ENCODE assay signal across 13 mouse cellular contexts in the genomic region with DNA sequence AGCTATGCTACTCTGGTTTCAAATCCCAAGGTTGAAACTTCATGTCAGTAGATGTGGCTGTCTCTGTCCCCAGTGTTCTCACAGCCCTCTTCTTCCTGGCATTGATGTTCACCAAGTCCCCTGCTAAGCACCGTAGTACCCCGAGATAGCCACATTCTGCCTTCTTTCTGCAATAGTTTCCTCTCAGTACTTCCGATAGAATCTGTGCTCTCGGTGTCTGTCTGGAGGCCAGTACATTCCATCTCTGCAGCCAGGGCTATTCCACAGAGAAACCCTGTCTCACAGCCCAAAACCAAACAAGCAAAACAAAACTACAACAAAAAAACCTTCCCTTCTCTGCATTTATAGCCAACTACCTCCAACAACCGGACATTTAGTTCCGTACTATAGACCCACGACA. TPM values are rescaled to one million over a fixed set of nuclear protein-coding genes. Genes with fewer than 3 reads are reported as not detected.
DNase-seq lines count a peak whose midpoint lies in the region; ATAC-seq and TF ChIP-seq lines count a peak whose summit lies in the region.
"Had no signal": no experiment of that assay in that cellular context is flagged by ENCODE, and none has a peak within 500 bp of the region (broad histone marks: within the 10 kb centered on the region; RNA-seq: fewer than 3 reads in every experiment).

No protein-coding gene starts in this region.

- no peaks in the 10 kb centered on the region for H3K27me3 ChIP-seq in heart, embryonic 13.5 days (replicated peaks)
- H3K27me3 ChIP-seq in heart, embryonic 10.5 days (ENCODE audit: insufficient read depth, poor library complexity, severe bottlenecking), result no peaks in the 10 kb centered on the region
- H3K27me3 ChIP-seq in neural tube, embryonic 13.5 days, result no peaks in the 10 kb centered on the region
- no peaks in the 10 kb centered on the region for H3K27me3 ChIP-seq in intestine, postnatal 0 days (replicated peaks; ENCODE audit: control insufficient read depth, insufficient read depth, low read length)
- H3K27me3 ChIP-seq in midbrain, postnatal 0 days (ENCODE audit: insufficient read depth, low read length), result no peaks in the 10 kb centered on the region

- TF ChIP-seq CTCF in intestine, postnatal 0 days (IDR thresholded peaks at IDR 0.05; ENCODE audit: low read depth), result no peak
- TF ChIP-seq CTCF in midbrain, postnatal 0 days (IDR thresholded peaks at IDR 0.05), result no peak

- no peak for DNase-seq in heart, embryonic 10.5 days (ENCODE audit: low spot score)
- DNase-seq in neural tube, embryonic 10.5 days (ENCODE audit: extremely low spot score, low spot score), result no peak
- no peak for DNase-seq in midbrain, postnatal 0 days (ENCODE audit: low spot score)
- no peak for DNase-seq in cerebellum, postnatal 36 days
- no peak for DNase-seq in embryo, embryonic 11 days
- DNase-seq: gastrocnemius, postnatal 14 days; left cerebral cortex, postnatal 4 days had no signal

- H3K4me1 ChIP-seq in heart, embryonic 13.5 days, result peaks cover 4% of the 10 kb centered on the region
- H3K4me1 ChIP-seq in heart, embryonic 10.5 days, result no peaks in the 10 kb centered on the region
- peaks cover 4% of the 10 kb centered on the region for H3K4me1 ChIP-seq in neural tube, embryonic 13.5 days (replicated peaks)
- no peaks in the 10 kb centered on the region; the same call in 1 of the 2 replicates for H3K4me1 ChIP-seq in intestine, postnatal 0 days (replicated peaks; ENCODE audit: control insufficient read depth, insufficient read depth, low read length)
- peaks cover 4% of the 10 kb centered on the region; the same call in 1 of the 2 replicates for H3K4me1 ChIP-seq in midbrain, postnatal 0 days (ENCODE audit: insufficient read depth, low read length)

- H3K27ac ChIP-seq in heart, embryonic 13.5 days (replicated peaks), result no peak overlapping the region
- H3K27ac ChIP-seq in heart, embryonic 10.5 days, result no peak overlapping the region
- no peak overlapping the region for H3K27ac ChIP-seq in neural tube, embryonic 13.5 days (replicated peaks)
- H3K27ac ChIP-seq in intestine, postnatal 0 days (ENCODE audit: low read depth, low read length), result 0 out of 2 replicates have a peak overlapping the region, but pooled peaks have one; percentile 60
- no peak overlapping the region for H3K27ac ChIP-seq in midbrain, postnatal 0 days (ENCODE audit: low read depth, low read length)

- H3K4me2 ChIP-seq in heart, embryonic 13.5 days, result peak overlapping the region; percentile 83; the same call in 1 of the 2 replicates
- H3K4me2 ChIP-seq in neural tube, embryonic 13.5 days, result 0 out of 2 replicates have a peak overlapping the region, but pooled peaks have one; percentile 82
- H3K4me2 ChIP-seq in intestine, postnatal 0 days (replicated peaks; ENCODE audit: low read depth), result peak overlapping the region; percentile 69
- peak overlapping the region; percentile 62; the same call in 1 of the 2 replicates for H3K4me2 ChIP-seq in midbrain, postnatal 0 days (ENCODE audit: low read depth, low read length, poor library complexity, severe bottlenecking)

- H3K9me3 ChIP-seq in heart, embryonic 13.5 days, result no peaks in the 10 kb centered on the region
- no peaks in the 10 kb centered on the region for H3K9me3 ChIP-seq in heart, embryonic 10.5 days
- H3K9me3 ChIP-seq in neural tube, embryonic 13.5 days, result no peaks in the 10 kb centered on the region
- H3K9me3 ChIP-seq in intestine, postnatal 0 days (ENCODE audit: control insufficient read depth), result no peaks in the 10 kb centered on the region
- no peaks in the 10 kb centered on the region for H3K9me3 ChIP-seq in midbrain, postnatal 0 days (ENCODE audit: low read length)

- 61% methylated on average over 7 of the region's 7 CpGs for WGBS in heart, embryonic 13.5 days
- 63% methylated on average over 7 of the region's 7 CpGs for WGBS in heart, embryonic 10.5 days
- WGBS in neural tube, embryonic 13.5 days, result 47% methylated on average over 7 of the region's 7 CpGs
- WGBS in intestine, postnatal 0 days, result 51% methylated on average over 7 of the region's 7 CpGs
- 63% methylated on average over 7 of the region's 7 CpGs for WGBS in midbrain, postnatal 0 days

- no peak for ATAC-seq in heart, embryonic 13.5 days (ENCODE audit: extremely low read depth, insufficient number of reproducible peaks, low FRiP score, low TSS enrichment)
- no peak for ATAC-seq in neural tube, embryonic 13.5 days (ENCODE audit: low read depth)
- no peak for ATAC-seq in intestine, postnatal 0 days
- ATAC-seq in midbrain, postnatal 0 days (ENCODE audit: low FRiP score), result no peak

- H3K4me3 ChIP-seq in heart, embryonic 13.5 days, result no peak overlapping the region
- H3K4me3 ChIP-seq in heart, embryonic 10.5 days, result no peak overlapping the region
- no peak overlapping the region for H3K4me3 ChIP-seq in neural tube, embryonic 13.5 days
- 0 out of 2 replicates have a peak overlapping the region, but pooled peaks have one; percentile 43 for H3K4me3 ChIP-seq in intestine, postnatal 0 days (ENCODE audit: low read depth, low read length)
- H3K4me3 ChIP-seq in midbrain, postnatal 0 days (ENCODE audit: low read depth, low read length), result no peak overlapping the region

- no peak overlapping the region for H3K9ac ChIP-seq in heart, embryonic 13.5 days
- no peak overlapping the region for H3K9ac ChIP-seq in neural tube, embryonic 13.5 days
- H3K9ac ChIP-seq in intestine, postnatal 0 days (ENCODE audit: low read depth, low read length), result no peak overlapping the region
- no peak overlapping the region for H3K9ac ChIP-seq in midbrain, postnatal 0 days (replicated peaks; ENCODE audit: low read length, poor library complexity, severe bottlenecking)

- H3K36me3 ChIP-seq in heart, embryonic 13.5 days, result no peaks in the 10 kb centered on the region
- no peaks in the 10 kb centered on the region for H3K36me3 ChIP-seq in heart, embryonic 10.5 days
- no peaks in the 10 kb centered on the region for H3K36me3 ChIP-seq in neural tube, embryonic 13.5 days
- H3K36me3 ChIP-seq in intestine, postnatal 0 days (ENCODE audit: control insufficient read depth, insufficient read depth), result no peaks in the 10 kb centered on the region
- H3K36me3 ChIP-seq in midbrain, postnatal 0 days (ENCODE audit: insufficient read depth, low read length), result no peaks in the 10 kb centered on the region

RNA-seq across cellular contexts. Expression of a gene that starts 28.8 kb away (rescaled TPM):
- polyA plus RNA-seq in heart, embryonic 13.5 days (2015; fragmentation: Nextera tagmentation; extraction: Ambion mirVana), result 7.4 and 7.5 TPM in 2 replicates
- polyA plus RNA-seq in heart, embryonic 10.5 days (2016; fragmentation: Nextera tagmentation; extraction: Ambion mirVana), result 5.5 and 8.9 TPM in 2 replicates
- polyA plus RNA-seq in neural tube, embryonic 13.5 days (2015; fragmentation: Nextera tagmentation; extraction: Ambion mirVana), result 1.0 and 1.4 TPM in 2 replicates
- polyA plus RNA-seq in intestine, postnatal 0 days (2015; fragmentation: Nextera tagmentation; extraction: Ambion mirVana), result 0.07 TPM in 1 of 2 replicates, not detected in the other
- total RNA-seq in midbrain, postnatal 0 days (2014; rRNA removed), result 2.0 and 2.1 TPM in 2 replicates
- polyA plus RNA-seq in midbrain, postnatal 0 days (2015; fragmentation: Nextera tagmentation; extraction: Ambion mirVana), result 2.0 and 2.7 TPM in 2 replicates
- polyA plus RNA-seq: small intestine, adult 2 months had no signal

RNA-seq across cellular contexts. Expression of a gene that starts 44.1 kb away (rescaled TPM):
- polyA plus RNA-seq in heart, embryonic 13.5 days (2015; fragmentation: Nextera tagmentation; extraction: Ambion mirVana), result 0.68 and 0.78 TPM in 2 replicates
- 0.49 TPM in 1 of 2 replicates, not detected in the other for polyA plus RNA-seq in heart, embryonic 10.5 days (2016; fragmentation: Nextera tagmentation; extraction: Ambion mirVana)
- not detected in 2 replicates for polyA plus RNA-seq in neural tube, embryonic 13.5 days (2015; fragmentation: Nextera tagmentation; extraction: Ambion mirVana)
- polyA plus RNA-seq in intestine, postnatal 0 days (2015; fragmentation: Nextera tagmentation; extraction: Ambion mirVana), result 0.54 and 0.56 TPM in 2 replicates
- not detected in 2 replicates for total RNA-seq in midbrain, postnatal 0 days (2014; rRNA removed)
- polyA plus RNA-seq in midbrain, postnatal 0 days (2015; fragmentation: Nextera tagmentation; extraction: Ambion mirVana), result not detected in 2 replicates
- total RNA-seq: gastrocnemius, postnatal 14 days; left cerebral cortex, postnatal 4 days had no signal
- polyA plus RNA-seq: embryonic facial prominence, embryonic 11.5 days; neural tube, embryonic 11.5 days; small intestine, adult 2 months had no signal
